Mouse (Mus musculus): Measurements from ENCODE around the gene Parp14. TPM values are rescaled to one million over a fixed set of nuclear protein-coding genes. Genes with fewer than 3 reads are reported as not detected.

Parp14 gene
- polyA plus RNA-seq, 1 experiment: 0.23 TPM

GRCm38 (mm10) chr16:35803723-35804122, 67.6 kb downstream of the Parp14 start:
- Histone ChIP-seq H3K36me3 (ENCODE audit: control insufficient read depth, insufficient read depth) (no peaks in the 10 kb centered on the region), H3ac (ENCODE audit: control insufficient read depth, insufficient read length) (no peak overlapping the region), H3K27me3 (ENCODE audit: control insufficient read depth, insufficient read depth, insufficient read length) (no peaks in the 10 kb centered on the region), H3K79me2 (ENCODE audit: control insufficient read depth, insufficient read depth) (no peaks in the 10 kb centered on the region), H3K4me3 (no peak overlapping the region), H3K4me2 (ENCODE audit: low read depth) (no peak overlapping the region)
- no peak for TF ChIP-seq E2F4 (IDR thresholded peaks at IDR 0.05; ENCODE audit: insufficient read depth)
- TF ChIP-seq POLR2A (IDR thresholded peaks at IDR 0.05; ENCODE audit: insufficient read length, low read depth): no peak
- no peak for TF ChIP-seq MYOD1 (IDR thresholded peaks at IDR 0.05; ENCODE audit: control insufficient read depth in 1 of 3, insufficient read length in 2 of 3, low read depth in 2 of 3)
- TF ChIP-seq POLR2AphosphoS2 (IDR thresholded peaks at IDR 0.05; ENCODE audit: insufficient read length, low read depth): no peak
- no peak for TF ChIP-seq MYOG (IDR thresholded peaks at IDR 0.05; ENCODE audit: control insufficient read depth in 1 of 3, insufficient read depth in 1 of 3, insufficient read length in 2 of 3, low read depth in 2 of 3)
- TF ChIP-seq REST (IDR thresholded peaks at IDR 0.05; ENCODE audit: insufficient read depth, insufficient read length): no peak
- TF ChIP-seq MAX (IDR thresholded peaks at IDR 0.05; ENCODE audit: low read depth): no peak
- TF ChIP-seq USF1 (IDR thresholded peaks at IDR 0.05; ENCODE audit: low read depth): no peak
- TF ChIP-seq TCF12 (IDR thresholded peaks at IDR 0.05; ENCODE audit: insufficient read depth, poor library complexity, severe bottlenecking): no peak
- TF ChIP-seq CEBPB (IDR thresholded peaks at IDR 0.05; ENCODE audit: insufficient read depth, poor library complexity, severe bottlenecking): no peak
- no peak for TF ChIP-seq SRF (IDR thresholded peaks at IDR 0.05; ENCODE audit: control insufficient read depth, insufficient read length, low read depth)
- TF ChIP-seq TCF3 (IDR thresholded peaks at IDR 0.05; ENCODE audit: insufficient read length, low read depth): no peak

DNA sequence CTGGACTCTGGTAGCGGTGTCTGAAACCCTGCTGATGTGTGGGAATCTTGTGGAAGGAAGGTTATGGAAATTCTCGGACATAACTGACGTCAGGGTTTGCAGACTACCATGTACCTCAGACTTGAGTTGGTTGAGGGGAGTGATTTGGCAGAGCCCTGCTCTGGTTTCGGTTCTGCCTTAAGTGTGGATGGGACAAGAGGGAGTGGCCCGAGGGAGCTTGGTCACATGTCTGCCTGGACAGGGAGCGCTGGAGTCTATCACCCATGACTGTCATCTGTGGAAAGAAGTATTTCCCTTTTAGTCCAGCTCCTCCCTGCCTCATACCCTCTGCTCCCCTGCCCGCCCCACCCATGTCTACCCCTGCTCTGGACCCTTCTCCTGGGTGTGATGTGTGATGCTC, 69.2 kb downstream of the Parp14 start:
- Histone ChIP-seq H3K36me3 (ENCODE audit: control insufficient read depth, insufficient read depth) (no peaks in the 10 kb centered on the region), H3ac (ENCODE audit: control insufficient read depth, insufficient read length) (no peak overlapping the region), H3K27me3 (ENCODE audit: control insufficient read depth, insufficient read depth, insufficient read length) (no peaks in the 10 kb centered on the region), H3K79me2 (ENCODE audit: control insufficient read depth, insufficient read depth) (no peaks in the 10 kb centered on the region), H3K4me2 (ENCODE audit: low read depth) (no peak overlapping the region), H3K4me3 (no peak overlapping the region)
- TF ChIP-seq E2F4 (IDR thresholded peaks at IDR 0.05; ENCODE audit: insufficient read depth) (no peak), MYOD1 (IDR thresholded peaks at IDR 0.05; ENCODE audit: control insufficient read depth in 1 of 3, insufficient read length in 2 of 3, low read depth in 2 of 3) (no peak), POLR2A (IDR thresholded peaks at IDR 0.05; ENCODE audit: insufficient read length, low read depth) (no peak), CEBPB (IDR thresholded peaks at IDR 0.05; ENCODE audit: insufficient read depth, poor library complexity, severe bottlenecking) (no peak), SRF (IDR thresholded peaks at IDR 0.05; ENCODE audit: control insufficient read depth, insufficient read length, low read depth) (no peak), USF1 (IDR thresholded peaks at IDR 0.05; ENCODE audit: low read depth) (no peak), POLR2AphosphoS2 (IDR thresholded peaks at IDR 0.05; ENCODE audit: insufficient read length, low read depth) (no peak), MYOG (IDR thresholded peaks at IDR 0.05; ENCODE audit: control insufficient read depth in 1 of 3, insufficient read depth in 1 of 3, insufficient read length in 2 of 3, low read depth in 2 of 3) (no peak), TCF12 (IDR thresholded peaks at IDR 0.05; ENCODE audit: insufficient read depth, poor library complexity, severe bottlenecking) (no peak), MAX (IDR thresholded peaks at IDR 0.05; ENCODE audit: low read depth) (no peak), REST (IDR thresholded peaks at IDR 0.05; ENCODE audit: insufficient read depth, insufficient read length) (no peak), TCF3 (IDR thresholded peaks at IDR 0.05; ENCODE audit: insufficient read length, low read depth) (no peak)

- Histone ChIP-seq H3K36me3 (ENCODE audit: control insufficient read depth, insufficient read depth) (peaks cover 9% of the 10 kb centered on the region), H3K4me2 (ENCODE audit: low read depth) (no peak overlapping the region), H3K79me2 (ENCODE audit: control insufficient read depth, insufficient read depth) (no peaks in the 10 kb centered on the region), H3K27me3 (ENCODE audit: control insufficient read depth, insufficient read depth, insufficient read length) (no peaks in the 10 kb centered on the region), H3ac (ENCODE audit: control insufficient read depth, insufficient read length) (no peak overlapping the region), H3K4me3 (no peak overlapping the region)
- TF ChIP-seq MYOD1 (IDR thresholded peaks at IDR 0.05; ENCODE audit: control insufficient read depth in 1 of 3, insufficient read length in 2 of 3, low read depth in 2 of 3) (no peak), CEBPB (IDR thresholded peaks at IDR 0.05; ENCODE audit: insufficient read depth, poor library complexity, severe bottlenecking) (no peak), POLR2A (IDR thresholded peaks at IDR 0.05; ENCODE audit: insufficient read length, low read depth) (no peak), MYOG (IDR thresholded peaks at IDR 0.05; ENCODE audit: control insufficient read depth in 1 of 3, insufficient read depth in 1 of 3, insufficient read length in 2 of 3, low read depth in 2 of 3) (no peak), E2F4 (IDR thresholded peaks at IDR 0.05; ENCODE audit: insufficient read depth) (no peak), SRF (IDR thresholded peaks at IDR 0.05; ENCODE audit: control insufficient read depth, insufficient read length, low read depth) (no peak), MAX (IDR thresholded peaks at IDR 0.05; ENCODE audit: low read depth) (no peak), USF1 (IDR thresholded peaks at IDR 0.05; ENCODE audit: low read depth) (no peak), POLR2AphosphoS2 (IDR thresholded peaks at IDR 0.05; ENCODE audit: insufficient read length, low read depth) (no peak), REST (IDR thresholded peaks at IDR 0.05; ENCODE audit: insufficient read depth, insufficient read length) (no peak), TCF12 (IDR thresholded peaks at IDR 0.05; ENCODE audit: insufficient read depth, poor library complexity, severe bottlenecking) (no peak), TCF3 (IDR thresholded peaks at IDR 0.05; ENCODE audit: insufficient read length, low read depth) (no peak)
Observed at GRCm38 (mm10) chr16:35791962-35792521, 79.3 kb downstream of the Parp14 start.

DNA sequence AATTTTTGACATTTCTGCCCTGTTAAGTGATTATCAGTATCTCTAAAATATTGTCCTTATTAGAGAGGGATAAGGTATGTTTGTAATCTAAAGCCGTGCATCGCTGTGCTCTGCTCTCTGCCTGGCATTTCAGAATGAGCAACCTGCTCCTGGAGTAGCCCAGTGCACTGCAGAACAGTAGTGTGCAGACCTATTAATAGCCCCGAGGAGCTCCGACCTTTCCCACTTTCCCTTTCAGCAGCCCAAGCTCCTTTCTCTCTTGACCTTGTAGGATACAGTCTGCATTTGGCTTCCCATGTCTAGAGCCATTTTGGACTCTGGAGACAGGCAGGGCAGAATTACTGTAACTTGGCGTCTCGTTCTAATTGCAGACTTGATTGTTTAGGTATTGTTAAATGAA, 83.0 kb downstream of the Parp14 start:
- H3K4me3 ChIP-seq: no peak overlapping the region
- H3K4me2 ChIP-seq (ENCODE audit: low read depth): no peak overlapping the region
- no peaks in the 10 kb centered on the region for H3K27me3 ChIP-seq (ENCODE audit: control insufficient read depth, insufficient read depth, insufficient read length)
- TF ChIP-seq TCF3 (IDR thresholded peaks at IDR 0.05; ENCODE audit: insufficient read length, low read depth) (no peak), MYOD1 (IDR thresholded peaks at IDR 0.05; ENCODE audit: control insufficient read depth in 1 of 3, insufficient read length in 2 of 3, low read depth in 2 of 3) (no peak), TCF12 (IDR thresholded peaks at IDR 0.05; ENCODE audit: insufficient read depth, poor library complexity, severe bottlenecking) (no peak), SRF (IDR thresholded peaks at IDR 0.05; ENCODE audit: control insufficient read depth, insufficient read length, low read depth) (no peak), MYOG (IDR thresholded peaks at IDR 0.05; ENCODE audit: control insufficient read depth in 1 of 3, insufficient read depth in 1 of 3, insufficient read length in 2 of 3, low read depth in 2 of 3) (no peak), E2F4 (IDR thresholded peaks at IDR 0.05; ENCODE audit: insufficient read depth) (no peak), USF1 (IDR thresholded peaks at IDR 0.05; ENCODE audit: low read depth) (no peak)
- H3K36me3 ChIP-seq (ENCODE audit: control insufficient read depth, insufficient read depth): peaks cover 10% of the 10 kb centered on the region
- H3K79me2 ChIP-seq (ENCODE audit: control insufficient read depth, insufficient read depth): no peaks in the 10 kb centered on the region
- H3ac ChIP-seq (ENCODE audit: control insufficient read depth, insufficient read length): no peak overlapping the region

All from myocyte (in vitro differentiated cells).